Mouse (Mus musculus): ENCODE results near the gene Kntc1.

Kntc1 gene

GRCm38 (mm10) chr5:123820501-123821263 is 71.2 kb downstream of the Kntc1 start:
- Histone ChIP-seq H3K4me3 (replicated peaks; ENCODE audit: low read length) (no peak overlapping the region), H3K4me1 (replicated peaks; ENCODE audit: low read depth, low read length) (no peaks in the 10 kb centered on the region), H3K36me3 (ENCODE audit: insufficient read depth, low read length) (peaks cover 79% of the 10 kb centered on the region), H3K9me3 (ENCODE audit: low read length) (no peaks in the 10 kb centered on the region), H3K27me3 (ENCODE audit: insufficient read depth, low read length) (no peaks in the 10 kb centered on the region)
- no peak for TF ChIP-seq POU5F1 (IDR thresholded peaks at IDR 0.05; ENCODE audit: borderline replicate concordance, low read length)
- no peak for TF ChIP-seq CTCF (conservative IDR thresholded peaks at IDR 0.05; ENCODE audit: low read length)
- TF ChIP-seq NANOG (IDR thresholded peaks at IDR 0.05; ENCODE audit: borderline replicate concordance, low read length): no peak

- H3K27me3 ChIP-seq (ENCODE audit: insufficient read depth, low read length): no peaks in the 10 kb centered on the region
- H3K4me3 ChIP-seq (replicated peaks; ENCODE audit: low read length): no peak overlapping the region
- TF ChIP-seq POU5F1 (IDR thresholded peaks at IDR 0.05; ENCODE audit: borderline replicate concordance, low read length): no peak
- TF ChIP-seq NANOG (IDR thresholded peaks at IDR 0.05; ENCODE audit: borderline replicate concordance, low read length): no peak
- no peak for TF ChIP-seq CTCF (conservative IDR thresholded peaks at IDR 0.05; ENCODE audit: low read length)
- peaks cover 73% of the 10 kb centered on the region for H3K36me3 ChIP-seq (ENCODE audit: insufficient read depth, low read length)
- H3K4me1 ChIP-seq (replicated peaks; ENCODE audit: low read depth, low read length): no peaks in the 10 kb centered on the region
- no peaks in the 10 kb centered on the region for H3K9me3 ChIP-seq (ENCODE audit: low read length)
Observed at GRCm38 (mm10) chr5:123821264-123821571, 71.7 kb downstream of the Kntc1 start.

- H3K9me3 ChIP-seq (ENCODE audit: low read length): no peaks in the 10 kb centered on the region
- TF ChIP-seq POU5F1 (IDR thresholded peaks at IDR 0.05; ENCODE audit: borderline replicate concordance, low read length) (no peak), NANOG (IDR thresholded peaks at IDR 0.05; ENCODE audit: borderline replicate concordance, low read length) (no peak), CTCF (conservative IDR thresholded peaks at IDR 0.05; ENCODE audit: low read length) (no peak)
- H3K27me3 ChIP-seq (ENCODE audit: insufficient read depth, low read length): no peaks in the 10 kb centered on the region
- no peak overlapping the region for H3K4me3 ChIP-seq (replicated peaks; ENCODE audit: low read length)
- no peaks in the 10 kb centered on the region for H3K4me1 ChIP-seq (replicated peaks; ENCODE audit: low read depth, low read length)
- H3K36me3 ChIP-seq (ENCODE audit: insufficient read depth, low read length): peaks cover 58% of the 10 kb centered on the region
Observed at GRCm38 (mm10) chr5:123822706-123823105, 73.2 kb downstream of the Kntc1 start.

GRCm38 (mm10) chr5:123827659-123828091 is 78.2 kb downstream of the Kntc1 start:
- peaks cover 18% of the 10 kb centered on the region for H3K9me3 ChIP-seq (ENCODE audit: low read length)
- H3K27me3 ChIP-seq (ENCODE audit: insufficient read depth, low read length): no peaks in the 10 kb centered on the region
- no peak overlapping the region for H3K4me3 ChIP-seq (replicated peaks; ENCODE audit: low read length)
- no peak for TF ChIP-seq POU5F1 (IDR thresholded peaks at IDR 0.05; ENCODE audit: borderline replicate concordance, low read length)
- TF ChIP-seq NANOG (IDR thresholded peaks at IDR 0.05; ENCODE audit: borderline replicate concordance, low read length): no peak
- no peak for TF ChIP-seq CTCF (conservative IDR thresholded peaks at IDR 0.05; ENCODE audit: low read length)
- peaks cover 10% of the 10 kb centered on the region for H3K36me3 ChIP-seq (ENCODE audit: insufficient read depth, low read length)
- no peaks in the 10 kb centered on the region for H3K4me1 ChIP-seq (replicated peaks; ENCODE audit: low read depth, low read length)

GRCm38 (mm10) chr5:123832309-123832708 is 82.8 kb downstream of the Kntc1 start:
- peaks cover 44% of the 10 kb centered on the region for H3K9me3 ChIP-seq (ENCODE audit: low read length)
- no peaks in the 10 kb centered on the region for H3K27me3 ChIP-seq (ENCODE audit: insufficient read depth, low read length)
- H3K4me1 ChIP-seq (replicated peaks; ENCODE audit: low read depth, low read length): peaks cover 4% of the 10 kb centered on the region
- TF ChIP-seq POU5F1 (IDR thresholded peaks at IDR 0.05; ENCODE audit: borderline replicate concordance, low read length): no peak
- no peak for TF ChIP-seq CTCF (conservative IDR thresholded peaks at IDR 0.05; ENCODE audit: low read length)
- TF ChIP-seq NANOG (IDR thresholded peaks at IDR 0.05; ENCODE audit: borderline replicate concordance, low read length): no peak
- H3K36me3 ChIP-seq (ENCODE audit: insufficient read depth, low read length): no peaks in the 10 kb centered on the region
- H3K4me3 ChIP-seq (replicated peaks; ENCODE audit: low read length): no peak overlapping the region

GRCm38 (mm10) chr5:123834836-123835235 is 85.3 kb downstream of the Kntc1 start:
- TF ChIP-seq CTCF (conservative IDR thresholded peaks at IDR 0.05; ENCODE audit: low read length) (no peak), NANOG (IDR thresholded peaks at IDR 0.05; ENCODE audit: borderline replicate concordance, low read length) (no peak), POU5F1 (IDR thresholded peaks at IDR 0.05; ENCODE audit: borderline replicate concordance, low read length) (no peak)

GRCm38 (mm10) chr5:123837371-123837770 is 87.9 kb downstream of the Kntc1 start:
- no peak overlapping the region for H3K4me3 ChIP-seq (replicated peaks; ENCODE audit: low read length)
- no peaks in the 10 kb centered on the region for H3K36me3 ChIP-seq (ENCODE audit: insufficient read depth, low read length)
- peaks cover 7% of the 10 kb centered on the region for H3K4me1 ChIP-seq (replicated peaks; ENCODE audit: low read depth, low read length)
- TF ChIP-seq NANOG (IDR thresholded peaks at IDR 0.05; ENCODE audit: borderline replicate concordance, low read length) (no peak), CTCF (conservative IDR thresholded peaks at IDR 0.05; ENCODE audit: low read length) (no peak), POU5F1 (IDR thresholded peaks at IDR 0.05; ENCODE audit: borderline replicate concordance, low read length) (no peak)
- H3K9me3 ChIP-seq (ENCODE audit: low read length): peaks cover 38% of the 10 kb centered on the region
- no peaks in the 10 kb centered on the region for H3K27me3 ChIP-seq (ENCODE audit: insufficient read depth, low read length)

More at GRCm38 (mm10) chr5:123834836-123835235, 85.3 kb downstream of the Kntc1 start:
- peaks cover 7% of the 10 kb centered on the region for H3K4me1 ChIP-seq (replicated peaks; ENCODE audit: low read depth, low read length)
- H3K27me3 ChIP-seq (ENCODE audit: insufficient read depth, low read length): no peaks in the 10 kb centered on the region
- H3K9me3 ChIP-seq (ENCODE audit: low read length): peaks cover 53% of the 10 kb centered on the region
- H3K36me3 ChIP-seq (ENCODE audit: insufficient read depth, low read length): no peaks in the 10 kb centered on the region
- H3K4me3 ChIP-seq (replicated peaks; ENCODE audit: low read length): no peak overlapping the region

- Histone ChIP-seq H3K36me3 (ENCODE audit: insufficient read depth, low read length) (no peaks in the 10 kb centered on the region), H3K4me3 (replicated peaks; ENCODE audit: low read length) (no peak overlapping the region), H3K9me3 (ENCODE audit: low read length) (peaks cover 9% of the 10 kb centered on the region), H3K4me1 (replicated peaks; ENCODE audit: low read depth, low read length) (peaks cover 16% of the 10 kb centered on the region), H3K27me3 (ENCODE audit: insufficient read depth, low read length) (no peaks in the 10 kb centered on the region)
- TF ChIP-seq CTCF (conservative IDR thresholded peaks at IDR 0.05; ENCODE audit: low read length): no peak
- TF ChIP-seq NANOG (IDR thresholded peaks at IDR 0.05; ENCODE audit: borderline replicate concordance, low read length): no peak
- no peak for TF ChIP-seq POU5F1 (IDR thresholded peaks at IDR 0.05; ENCODE audit: borderline replicate concordance, low read length)
Observed at GRCm38 (mm10) chr5:123842221-123842934, 92.9 kb downstream of the Kntc1 start.
